Mouse (Mus musculus): ENCODE results near the gene Commd6.

Gene Commd6

DNA sequence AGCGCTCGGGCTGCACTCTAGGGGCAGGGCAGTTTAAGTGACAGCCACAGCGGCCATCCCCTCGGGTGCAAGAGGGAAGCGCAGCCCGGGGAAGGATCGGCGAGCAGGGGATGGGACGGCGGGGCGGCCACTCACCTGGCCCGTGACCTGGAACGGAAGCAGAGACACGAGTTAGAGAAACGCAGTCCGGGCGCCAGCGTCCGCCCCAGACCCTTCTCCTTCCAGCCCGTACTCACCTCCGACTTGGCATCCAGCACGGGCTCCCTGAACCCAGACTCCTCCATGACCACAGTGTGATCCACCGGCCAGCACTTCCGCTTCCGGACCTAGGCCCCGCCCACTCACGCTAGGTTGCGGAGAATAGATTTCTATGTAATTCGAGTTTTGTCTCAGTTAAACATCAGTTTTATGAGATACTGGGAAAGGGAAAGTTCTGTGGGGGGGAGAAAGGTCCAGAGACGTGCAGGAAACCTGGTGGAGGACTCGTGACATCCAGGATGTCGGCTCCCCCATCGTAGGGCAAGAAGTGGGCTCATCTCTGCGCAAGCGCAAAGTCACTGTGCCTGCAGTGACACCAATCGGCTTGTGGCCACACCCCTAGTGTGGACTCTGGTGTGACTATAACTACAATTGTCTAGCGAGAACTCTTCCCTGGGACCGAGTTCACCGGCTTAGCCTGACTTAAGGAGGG lies at the start of gene Commd6:
Commd6 (minus strand) TSS at position 534 of the 691 bp plus-strand sequence.
- peak; percentile 95 to 97 for DNase-seq

DNA sequence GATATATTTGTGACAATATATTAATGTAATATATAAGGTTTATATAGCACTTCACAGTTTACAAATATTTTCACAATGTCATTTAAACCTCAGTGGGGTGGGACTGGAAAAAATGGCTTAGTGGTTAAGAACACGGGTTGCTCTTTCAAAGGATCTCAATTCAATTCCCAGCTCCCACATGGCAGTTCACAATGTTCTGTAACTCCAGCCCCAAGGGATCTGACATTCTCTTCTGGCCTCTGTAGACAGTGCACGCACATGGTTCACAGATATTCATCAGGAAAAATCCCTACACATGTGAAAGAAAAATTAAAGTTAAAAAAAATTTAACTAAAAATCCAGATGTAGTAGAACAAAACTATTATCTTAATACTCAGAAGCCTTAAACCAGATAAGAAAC lies 47.9 kb upstream of the Commd6 start:
- no peak for DNase-seq

DNA sequence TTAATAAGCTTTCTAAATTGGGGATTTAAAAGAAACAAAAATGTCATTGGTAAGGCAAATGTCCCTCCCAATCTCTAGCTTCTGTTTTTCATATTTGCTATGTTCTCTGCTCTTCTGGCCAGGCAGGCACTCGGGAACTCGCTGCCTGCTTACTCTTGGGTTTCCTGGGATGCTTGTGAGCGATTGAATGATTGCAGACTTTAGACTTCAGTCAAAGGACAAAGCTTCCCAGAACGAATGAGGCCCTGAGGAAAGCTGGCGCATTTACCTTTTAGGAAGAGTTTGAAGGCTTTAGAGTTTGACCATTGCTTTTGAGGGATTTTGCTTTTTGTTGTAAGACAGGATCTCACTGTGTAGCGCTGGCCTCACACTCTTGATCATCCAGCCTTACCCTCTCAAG lies 47.2 kb upstream of the Commd6 start:
- peak; percentile 31 to 56 for DNase-seq

DNA sequence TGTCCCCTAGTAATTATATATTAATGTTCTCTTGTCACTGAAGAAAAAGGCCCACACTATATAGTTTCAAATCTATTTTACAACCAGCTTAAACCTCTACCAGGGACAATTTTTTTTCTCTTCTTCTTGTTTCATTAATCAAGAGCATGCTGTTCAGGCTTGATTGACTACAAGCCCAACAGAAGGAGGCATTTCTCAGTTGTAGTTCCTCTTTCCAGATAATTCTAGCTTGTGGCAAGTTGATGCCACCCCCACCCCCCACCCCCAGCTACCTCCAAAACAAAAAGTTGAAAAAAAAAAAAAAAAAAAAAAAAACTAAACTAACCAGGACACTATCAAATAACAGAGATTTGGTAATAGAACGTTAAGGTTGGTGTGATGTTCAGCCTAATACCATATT lies 31.7 kb upstream of the Commd6 start:
- DNase-seq: no peak

DNA sequence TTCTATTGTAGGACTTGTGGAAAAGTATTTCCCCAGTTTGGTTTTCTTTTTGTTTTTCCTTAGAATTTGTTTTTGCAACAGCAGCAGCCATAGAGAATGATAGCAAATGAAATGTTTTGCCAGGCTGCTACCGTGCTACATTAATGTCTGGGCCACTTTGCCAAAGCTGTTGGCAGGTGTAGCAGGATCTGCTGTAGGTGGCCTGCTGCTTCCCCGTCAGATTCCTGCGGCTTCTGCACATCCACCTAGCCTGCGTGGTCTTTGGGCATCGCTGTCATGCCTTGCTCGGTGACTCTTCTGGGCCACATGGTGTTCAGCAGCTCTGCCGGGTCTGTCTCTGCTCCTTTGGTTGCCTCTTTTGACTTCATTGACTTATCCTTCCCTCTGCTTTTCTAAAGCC lies 28.1 kb upstream of the Commd6 start:
- DNase-seq: no peak

DNA sequence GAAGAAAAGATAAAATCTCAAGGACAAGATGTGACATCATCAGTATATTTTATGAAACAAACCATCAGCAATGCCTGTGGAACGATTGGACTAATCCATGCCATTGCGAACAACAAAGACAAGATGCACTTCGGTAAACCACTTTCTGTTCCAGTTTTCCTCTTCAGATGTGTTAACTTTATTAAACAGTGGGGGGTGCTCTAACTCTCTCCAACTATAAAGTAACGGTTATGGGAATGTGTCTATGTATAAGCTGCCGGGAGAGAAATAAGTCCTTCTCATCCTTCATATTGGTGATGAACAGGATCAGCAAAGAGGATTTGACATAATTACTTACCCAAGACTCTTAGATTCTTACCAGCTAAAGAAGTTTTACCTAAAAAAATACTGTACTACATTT lies 26.1 kb upstream of the Commd6 start:
- no peak for DNase-seq

DNA sequence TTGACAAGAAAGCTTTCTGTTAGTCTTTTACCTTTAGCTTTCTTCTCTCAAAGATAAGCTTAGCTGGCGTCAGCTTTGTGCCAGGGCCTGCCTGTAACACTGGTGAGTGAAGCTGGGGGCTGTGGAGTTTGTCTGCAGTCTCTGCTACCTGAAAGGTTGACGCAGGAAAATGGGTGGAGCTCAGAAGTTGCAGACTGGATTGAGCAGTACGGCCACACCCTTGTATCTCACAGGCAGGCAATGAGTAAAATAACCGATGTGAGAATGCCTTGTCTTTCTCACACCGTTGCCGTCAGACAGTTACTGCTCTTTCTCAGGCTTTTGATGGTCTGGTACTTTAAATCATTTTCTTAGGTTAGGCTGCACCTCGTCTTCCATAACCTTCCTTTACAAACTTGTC lies 25.6 kb upstream of the Commd6 start:
- no peak for DNase-seq

DNA sequence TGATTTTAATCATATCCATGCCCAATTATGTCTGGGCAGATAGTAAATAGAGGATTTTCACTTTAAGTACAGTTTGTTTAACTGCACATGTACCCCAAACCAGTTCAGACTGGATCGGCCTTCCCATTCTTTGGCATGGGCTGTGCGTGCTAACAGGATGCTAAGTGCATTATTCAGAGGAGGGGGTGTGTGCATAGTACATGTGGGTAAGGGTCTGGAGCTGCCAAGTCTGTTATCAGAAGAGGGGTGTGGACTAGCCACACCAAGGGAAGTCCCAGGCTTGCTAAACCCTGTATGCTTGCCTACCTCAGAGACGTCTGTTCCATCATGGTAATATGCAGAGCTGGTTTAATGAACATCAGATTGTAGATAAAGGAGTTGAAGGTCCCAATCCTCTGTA lies 23.8 kb upstream of the Commd6 start:
- DNase-seq: no peak

DNA sequence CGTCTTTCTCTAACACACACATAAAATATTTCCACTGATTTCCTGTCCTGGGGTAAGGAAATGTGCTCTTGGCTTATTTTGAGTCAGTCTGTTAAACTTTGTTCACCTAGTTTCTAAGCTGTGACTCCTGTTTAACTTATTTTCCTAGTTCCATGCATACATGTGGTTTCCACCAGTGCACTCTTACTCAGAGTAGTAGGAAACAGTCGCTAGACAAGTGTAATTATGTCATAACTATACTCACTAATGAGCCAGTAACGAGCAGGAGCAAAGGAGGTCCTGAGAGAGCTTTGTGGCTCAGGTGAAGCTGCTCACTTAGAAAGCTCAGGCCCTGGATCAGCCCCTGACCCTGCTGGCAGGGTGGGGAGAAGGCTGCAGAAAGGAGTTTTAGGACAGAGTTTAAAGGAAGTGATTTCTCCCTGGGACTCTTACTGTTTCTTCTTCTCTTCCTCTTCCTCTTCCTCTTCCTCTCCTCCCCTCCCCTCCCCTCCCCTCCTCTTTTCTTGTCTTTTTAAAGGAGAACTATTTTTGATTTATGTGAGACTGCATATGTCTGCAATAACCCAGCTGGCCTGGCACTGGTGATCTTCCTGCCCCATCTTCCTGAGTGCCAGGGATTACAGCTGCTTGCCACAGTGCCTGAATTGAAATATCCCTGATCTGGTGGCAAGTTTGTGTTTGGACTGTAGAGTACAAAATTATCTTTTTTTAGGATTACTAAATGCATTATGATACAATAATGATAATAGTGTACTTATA lies 21.3 kb upstream of the Commd6 start:
- no peak for DNase-seq

DNA sequence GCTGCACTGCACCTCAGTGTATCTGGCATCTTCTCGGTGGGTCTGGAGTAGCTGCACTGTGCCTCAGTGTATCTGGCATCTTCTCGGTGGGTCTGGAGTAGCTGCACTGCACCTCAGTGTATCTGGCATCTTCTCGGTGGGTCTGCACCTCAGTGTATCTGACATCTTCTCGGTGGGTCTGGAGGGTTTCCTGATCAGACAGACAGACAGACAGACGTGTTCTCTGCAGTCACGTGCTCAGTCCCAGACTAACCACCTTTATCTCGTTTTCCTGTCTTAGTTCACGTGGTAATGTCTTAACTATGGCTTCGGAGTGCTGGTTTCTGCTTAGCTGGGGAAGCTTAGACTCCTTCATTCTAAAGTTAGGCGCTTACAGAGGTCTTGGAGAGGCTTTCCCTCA lies 15.8 kb upstream of the Commd6 start:
- no peak for DNase-seq

DNA sequence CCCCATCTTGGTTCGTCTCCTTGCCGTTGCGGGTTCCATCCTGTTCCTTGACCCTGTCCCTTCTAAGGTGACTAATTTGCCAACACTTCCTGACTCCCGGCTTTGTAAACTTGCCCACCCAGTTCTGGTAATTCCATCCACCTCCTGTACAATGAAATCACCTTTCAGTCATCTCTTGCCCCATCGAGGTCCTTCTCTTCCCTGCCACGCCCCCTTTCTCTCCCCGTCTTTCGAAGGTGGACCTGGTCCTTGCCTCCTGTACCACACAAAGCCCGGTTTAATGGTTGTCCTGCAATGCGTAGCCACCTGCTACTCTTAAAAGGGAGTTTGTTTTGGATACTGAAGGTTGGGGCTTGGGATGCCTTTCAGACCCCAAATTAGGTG lies 14.0 kb upstream of the Commd6 start:
- peak in 1 of 2 experiments; percentile 9 for DNase-seq

DNA sequence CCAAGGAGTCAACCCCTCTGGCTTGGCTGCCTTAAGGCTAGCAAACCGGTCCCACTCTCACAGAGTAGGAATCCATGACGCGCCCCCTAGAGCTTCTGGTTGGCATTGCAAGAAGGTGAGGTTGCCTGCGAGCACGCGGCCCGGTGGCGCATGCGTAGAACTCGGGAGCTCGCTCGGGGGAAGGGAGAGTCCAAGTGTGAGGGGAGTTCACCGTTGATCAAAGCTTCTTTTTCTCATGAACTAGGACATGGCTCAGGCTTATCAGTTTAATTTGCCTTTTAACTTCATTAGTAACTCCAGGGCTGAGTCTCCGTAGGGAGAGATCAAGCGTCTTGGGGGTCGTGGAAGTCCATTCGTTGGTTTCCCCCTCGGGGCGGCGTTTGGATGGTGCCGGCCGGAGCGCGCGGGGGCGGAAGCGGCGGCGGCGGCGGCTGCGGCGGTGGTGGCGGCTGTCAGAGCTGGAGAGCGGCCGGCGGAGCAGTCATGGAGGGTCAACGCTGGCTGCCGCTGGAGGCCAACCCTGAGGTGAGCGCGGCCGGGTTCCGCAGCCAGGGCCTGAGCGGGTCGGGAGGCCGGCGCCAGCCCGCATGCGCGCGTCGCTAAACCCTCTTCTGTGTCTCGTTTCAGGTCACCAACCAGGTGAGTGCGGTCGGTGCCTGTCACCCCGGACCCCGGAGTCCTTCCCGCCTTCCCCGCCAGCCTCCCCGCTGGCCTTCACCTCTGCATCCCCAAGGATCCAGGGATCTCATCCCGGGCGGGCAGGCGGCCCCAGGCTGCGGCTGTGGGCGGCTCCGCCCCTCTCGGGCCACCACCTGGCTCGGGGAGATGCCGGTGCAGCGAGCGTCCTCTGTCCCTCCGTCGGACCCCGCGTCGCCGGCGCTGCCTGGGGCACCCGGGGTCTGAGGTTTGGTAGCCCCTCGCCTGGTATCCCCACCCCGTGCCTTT lies 13.4 kb upstream of the Commd6 start, which contains the start of gene Uchl3:
Uchl3 (plus strand) TSS at position 387 of the 945 bp plus-strand sequence.
- DNase-seq: peak; percentile 95 to 99

DNA sequence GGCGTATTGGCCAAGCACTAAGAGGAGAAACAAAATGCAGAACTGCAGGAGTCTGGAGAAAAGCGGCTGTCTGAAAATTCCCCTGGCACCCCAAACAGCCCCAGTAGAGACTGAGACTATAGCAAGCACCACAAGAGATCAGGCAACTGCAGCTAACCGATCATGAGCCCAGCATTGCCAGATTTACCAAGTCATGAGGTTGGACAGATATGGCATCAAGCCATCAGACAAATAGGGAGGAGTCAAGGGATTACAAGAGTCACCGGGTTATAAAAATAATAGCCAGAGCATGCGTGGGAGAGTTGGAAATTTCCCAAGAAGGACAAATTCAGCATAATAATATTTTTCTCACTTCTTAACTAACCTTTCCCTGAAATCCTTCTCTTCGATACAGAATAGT lies 12.1 kb upstream of the Commd6 start:
- no peak for DNase-seq

DNA sequence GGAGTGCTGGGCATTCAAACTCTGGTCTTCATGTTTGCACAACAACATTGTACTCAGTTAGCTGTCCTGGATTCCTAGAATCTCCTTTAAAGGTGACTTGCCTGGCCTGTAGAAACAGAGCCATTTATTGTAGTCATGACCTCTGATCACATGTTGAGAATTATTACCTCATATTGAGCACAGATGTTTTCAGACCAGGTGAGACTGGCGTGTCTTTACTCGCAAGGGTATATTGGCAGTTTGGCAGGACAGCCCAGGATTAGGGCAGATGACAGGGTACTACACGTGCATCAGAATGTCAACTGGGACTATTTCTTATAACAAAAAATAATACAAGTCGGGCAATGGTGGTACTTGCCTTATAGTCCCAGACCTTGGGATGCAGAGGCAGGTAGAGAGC lies 10.1 kb upstream of the Commd6 start:
- DNase-seq: no peak

DNA sequence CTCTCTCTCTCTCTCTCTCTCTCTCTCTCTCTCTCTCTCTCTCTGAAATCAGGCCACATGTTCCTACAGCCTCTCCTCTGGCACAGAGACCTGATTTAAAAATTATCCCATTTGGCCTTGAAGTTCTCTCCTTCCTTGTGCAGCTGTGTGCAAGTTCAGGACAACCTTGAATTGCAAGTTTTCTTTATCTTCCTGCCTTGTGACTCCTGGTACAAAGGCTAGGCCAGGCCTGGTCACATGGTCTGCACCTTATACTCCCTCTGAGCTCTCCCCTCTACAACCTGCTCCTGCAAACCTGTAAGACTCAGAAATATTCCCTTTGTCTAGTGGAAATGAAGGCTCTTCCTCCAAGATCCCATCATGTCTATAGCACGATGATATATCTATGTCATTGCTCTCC lies 4.5 kb upstream of the Commd6 start:
- DNase-seq: no peak

DNA sequence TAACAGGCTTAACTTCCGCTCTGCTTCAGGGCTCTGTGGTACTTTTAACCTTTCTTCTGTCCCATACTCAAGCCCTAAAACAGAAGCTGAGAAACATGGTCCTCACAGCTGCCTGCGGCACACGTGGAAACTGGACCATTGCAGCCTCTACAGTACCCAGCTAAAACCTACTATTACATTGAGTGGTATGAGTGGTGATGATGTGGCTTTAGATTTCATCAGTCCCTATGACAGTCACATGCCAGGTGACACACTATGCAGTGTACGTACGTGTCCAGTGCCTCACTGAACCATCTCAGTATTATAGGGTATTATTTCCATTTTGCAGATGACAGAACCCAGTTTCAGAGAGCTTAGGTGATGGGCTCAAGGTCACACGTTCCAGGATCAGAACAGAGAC lies 3.1 kb downstream of the Commd6 start:
- DNase-seq: no peak

DNA sequence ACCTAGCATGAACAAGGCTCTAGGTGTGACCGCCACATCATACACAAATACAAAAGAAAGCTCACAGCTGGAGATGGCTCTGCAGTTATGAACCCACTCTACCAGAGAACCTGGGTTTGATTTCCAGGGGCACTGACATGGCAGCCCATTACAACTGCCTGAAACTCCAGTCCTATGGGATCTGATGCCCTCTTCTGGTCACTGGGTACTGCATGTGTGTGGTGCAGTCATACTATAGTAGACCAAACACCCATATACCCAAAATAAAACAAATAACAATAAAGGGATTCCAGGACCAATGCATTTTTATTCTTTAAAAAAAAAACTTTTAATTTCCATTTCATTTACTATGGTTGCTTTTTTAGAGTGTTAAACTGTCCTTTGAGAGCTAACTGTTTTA lies 4.7 kb downstream of the Commd6 start:
- DNase-seq: no peak

DNA sequence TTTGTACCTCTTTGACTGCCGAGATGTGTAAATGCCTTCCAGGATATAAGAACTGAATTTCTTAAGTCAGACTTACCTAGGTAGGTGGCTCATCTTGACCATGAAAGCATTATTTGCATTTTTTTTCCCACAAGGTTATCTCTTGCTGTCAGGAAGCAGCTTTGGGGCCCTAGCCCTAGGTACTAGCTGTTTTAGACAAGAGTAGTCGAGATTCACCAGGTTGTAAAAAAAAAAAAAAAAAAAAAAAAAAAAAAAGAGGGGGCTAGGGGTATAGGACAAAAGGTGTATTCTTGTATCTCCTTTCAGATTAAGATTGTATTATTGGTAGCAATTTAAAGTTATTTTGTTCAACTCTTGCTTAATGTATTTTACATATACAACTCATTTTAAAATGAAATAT lies 9.9 kb downstream of the Commd6 start:
- DNase-seq: no peak

DNA sequence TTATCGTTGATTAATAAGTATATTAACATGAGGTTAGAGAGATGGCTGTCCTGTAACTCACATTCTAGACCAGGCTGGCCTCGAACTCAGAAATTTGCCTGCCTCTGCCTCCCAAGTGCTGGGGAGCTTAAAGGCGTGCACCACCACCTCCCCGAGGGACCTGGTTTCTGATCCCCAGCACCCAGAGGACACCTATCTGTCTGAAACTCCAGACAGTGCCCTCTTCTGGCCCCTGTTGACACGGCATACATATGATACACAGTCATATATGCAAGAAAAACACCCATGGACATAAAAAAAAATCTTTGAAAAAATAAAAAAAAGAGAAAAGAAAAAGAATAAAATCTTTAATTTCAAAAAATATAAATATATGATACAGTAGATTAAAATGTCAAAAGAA lies 22.8 kb downstream of the Commd6 start:
- no peak for DNase-seq

DNA sequence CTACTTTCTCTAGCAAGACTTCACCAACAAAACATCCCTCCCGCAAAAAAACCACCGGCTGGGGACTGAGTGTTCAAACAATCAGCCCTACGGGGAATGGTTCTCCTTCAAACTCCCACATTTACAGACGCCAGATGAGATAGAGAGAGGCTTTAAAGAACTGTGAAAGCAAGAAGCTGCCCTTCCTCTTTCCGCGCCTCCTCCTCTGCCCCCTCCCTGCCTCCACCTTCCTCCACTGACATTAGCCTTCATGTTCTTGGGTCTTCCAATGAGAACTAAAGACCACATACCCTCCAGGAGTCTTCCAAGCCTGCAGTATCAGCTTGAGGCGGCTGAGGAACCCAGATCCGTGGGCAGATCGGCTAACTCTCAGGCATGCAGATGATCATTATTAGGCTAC lies 24.3 kb downstream of the Commd6 start:
- no peak for DNase-seq

DNA sequence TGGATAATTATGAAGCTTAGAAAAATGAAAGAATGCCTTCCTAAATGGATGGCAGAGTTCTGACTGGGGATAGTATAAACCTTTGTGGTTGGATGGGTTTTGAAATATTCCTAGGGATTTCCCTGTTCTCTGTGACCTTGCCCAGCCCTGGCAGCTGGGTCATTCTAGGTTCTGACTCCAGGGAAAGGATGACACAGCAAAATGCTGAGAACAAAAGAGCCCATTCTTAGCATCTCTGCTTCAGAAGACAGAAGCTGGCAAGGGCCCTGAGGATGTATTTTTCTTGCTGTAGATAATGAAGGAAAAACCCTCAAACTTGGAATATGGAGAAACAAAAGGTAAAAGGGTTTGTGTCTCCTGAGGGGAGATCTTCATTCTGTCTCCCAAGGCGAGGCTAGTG lies 27.3 kb downstream of the Commd6 start:
- DNase-seq: no peak

DNA sequence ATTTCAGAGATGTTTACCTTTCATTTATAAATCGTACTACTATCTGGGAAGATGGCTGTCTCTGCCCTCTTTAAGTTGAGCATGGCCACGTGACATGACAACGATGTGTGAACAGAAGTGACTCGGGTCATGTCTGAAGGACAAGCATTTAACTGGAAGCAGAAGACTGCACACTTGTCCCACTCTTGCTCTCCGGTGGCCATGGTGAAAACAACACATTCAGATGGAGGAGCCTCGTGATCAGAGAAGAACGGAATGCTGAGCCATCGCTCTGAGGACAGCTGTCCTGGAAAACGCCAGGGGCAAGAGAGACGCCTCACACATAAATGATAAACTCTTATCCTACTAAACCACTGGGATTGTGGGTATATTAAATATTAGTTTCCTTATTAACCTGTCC lies 29.8 kb downstream of the Commd6 start:
- no peak for DNase-seq

All from kidney, postnatal 25 days (tissue).